Mouse (Mus musculus) lung, postnatal 10 days (tissue): ENCODE results near the gene 2210016L21Rik.

ENCODE experiments used
- DNase-seq: peaks from one replicate; pipeline ENCODE4 v3.0.0; 2021

The 2210016L21Rik gene

GRCm38 (mm10) chr5:114979250-114980121, 37.5 kb downstream of the 2210016L21Rik start:
- peak; percentile 83 for DNase-seq

- DNase-seq = peak; percentile 52
Measured at GRCm38 (mm10) chr5:114980122-114980748, 38.3 kb downstream of the 2210016L21Rik start.

GRCm38 (mm10) chr5:114982001-114982400, 40.0 kb downstream of the 2210016L21Rik start:
- DNase-seq = no peak

- no peak for DNase-seq
Measured at GRCm38 (mm10) chr5:114985074-114985473, 43.1 kb downstream of the 2210016L21Rik start.

- DNase-seq = no peak
Measured at GRCm38 (mm10) chr5:114996447-114996846, 54.5 kb downstream of the 2210016L21Rik start.

- peak; percentile 52 for DNase-seq
Measured at GRCm38 (mm10) chr5:114997327-114997726, 55.4 kb downstream of the 2210016L21Rik start.
